Mouse (Mus musculus) neural tube, embryonic 10.5 days (tissue): Measurements from ENCODE around the gene Fkbp11.

Experiments
- DNase-seq: peaks from one replicate; pipeline ENCODE4 v3.0.0-alpha.2; 2017; ENCODE audit warnings: low spot score; ENCODE audit errors: extremely low spot score

Fkbp11 gene

DNA sequence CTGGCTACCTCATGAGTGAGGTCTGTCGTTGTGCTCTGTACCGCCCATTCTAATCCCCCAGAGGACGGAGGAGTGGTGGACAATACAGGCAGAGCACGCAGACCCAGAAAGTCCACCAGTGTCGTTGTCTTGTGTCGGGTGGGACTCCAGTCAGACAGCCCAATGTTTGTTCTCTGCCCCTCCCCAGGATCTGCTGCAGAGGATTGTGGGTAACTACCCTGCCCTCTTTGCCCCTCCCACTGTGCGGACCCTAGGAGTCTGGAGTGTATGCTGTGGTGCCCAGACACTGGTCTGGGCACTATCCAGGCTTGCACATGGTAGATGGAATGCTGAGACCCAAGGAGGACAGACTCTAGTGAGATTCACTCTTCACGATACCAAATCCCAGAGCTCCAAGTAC lies 31.8 kb downstream of the Fkbp11 start:
- no peak for DNase-seq

DNA sequence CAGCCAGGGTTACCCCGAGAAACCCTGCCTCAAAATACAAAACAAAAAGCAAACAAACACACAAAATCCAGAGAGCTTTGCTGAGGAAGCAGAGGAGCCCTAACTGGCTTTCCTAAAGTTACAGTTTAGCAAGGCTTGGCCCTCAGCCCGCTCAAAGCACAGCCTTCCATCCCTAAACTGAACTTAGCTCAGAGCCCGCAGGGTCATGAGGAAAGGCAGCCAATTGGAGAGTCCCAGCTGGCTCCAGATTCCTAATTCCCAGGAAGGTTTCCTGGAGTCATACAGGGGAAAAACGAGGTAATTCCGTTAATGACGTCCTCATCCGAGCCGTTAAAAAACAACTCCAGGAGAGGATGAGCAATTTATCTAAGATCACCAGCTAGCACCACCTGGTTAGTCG lies 32.3 kb downstream of the Fkbp11 start:
- DNase-seq: no peak

DNA sequence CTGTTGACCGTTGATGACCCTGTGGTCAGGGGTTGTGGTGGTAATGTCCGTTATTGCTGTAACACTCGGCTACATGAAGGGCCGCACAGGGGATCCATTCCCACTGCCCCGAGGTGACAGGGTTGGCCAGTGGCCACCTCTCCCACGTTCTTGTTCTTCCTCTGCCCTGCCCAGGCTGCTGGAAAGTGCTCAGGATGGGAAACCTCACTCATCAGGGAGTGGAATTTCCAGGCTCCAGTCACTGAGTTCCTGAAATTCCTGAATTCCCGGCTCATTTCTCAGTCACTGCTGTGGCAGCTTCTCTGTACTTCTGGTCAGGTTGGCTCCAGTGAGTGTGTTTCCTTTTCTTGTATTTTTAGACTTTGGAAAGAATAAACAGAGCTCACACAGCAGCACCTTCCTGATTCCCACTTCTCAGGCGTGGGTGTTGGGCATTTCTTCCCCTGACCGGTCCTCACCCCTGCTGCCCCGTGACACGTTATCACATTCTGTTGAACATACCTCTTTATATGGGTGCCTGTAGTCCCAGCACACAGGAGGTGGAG lies 35.8 kb downstream of the Fkbp11 start:
- no peak for DNase-seq

GRCm38 (mm10) chr15:98691486-98692147 lies 36.4 kb downstream of the Fkbp11 start:
- DNase-seq: peak; percentile 48

- DNase-seq: no peak
Observed at GRCm38 (mm10) chr15:98689682-98690081, 38.3 kb downstream of the Fkbp11 start.

GRCm38 (mm10) chr15:98685926-98686325 lies 42.1 kb downstream of the Fkbp11 start:
- DNase-seq: no peak

GRCm38 (mm10) chr15:98683746-98684145 lies 44.3 kb downstream of the Fkbp11 start:
- DNase-seq: no peak

DNA sequence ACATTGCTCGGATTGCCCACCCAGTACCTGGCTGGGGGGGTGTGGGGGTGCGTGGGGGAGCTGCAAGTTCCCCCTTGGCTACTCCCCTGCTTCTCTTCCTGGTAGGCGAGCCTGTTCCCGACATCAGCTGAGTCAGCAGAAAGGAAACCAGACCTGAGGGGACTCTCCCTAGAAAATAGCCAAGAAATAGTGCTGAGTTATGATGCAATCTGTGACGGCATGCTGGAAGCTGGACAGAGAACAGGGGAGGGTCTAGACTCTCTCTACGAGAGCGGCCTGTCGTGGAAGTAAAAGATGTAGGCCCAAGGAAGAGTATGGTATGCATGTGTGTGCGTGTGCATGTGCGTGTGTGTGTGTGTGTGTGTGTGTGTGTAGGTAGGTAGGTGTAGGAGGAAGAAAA lies 44.8 kb downstream of the Fkbp11 start:
- no peak for DNase-seq

DNA sequence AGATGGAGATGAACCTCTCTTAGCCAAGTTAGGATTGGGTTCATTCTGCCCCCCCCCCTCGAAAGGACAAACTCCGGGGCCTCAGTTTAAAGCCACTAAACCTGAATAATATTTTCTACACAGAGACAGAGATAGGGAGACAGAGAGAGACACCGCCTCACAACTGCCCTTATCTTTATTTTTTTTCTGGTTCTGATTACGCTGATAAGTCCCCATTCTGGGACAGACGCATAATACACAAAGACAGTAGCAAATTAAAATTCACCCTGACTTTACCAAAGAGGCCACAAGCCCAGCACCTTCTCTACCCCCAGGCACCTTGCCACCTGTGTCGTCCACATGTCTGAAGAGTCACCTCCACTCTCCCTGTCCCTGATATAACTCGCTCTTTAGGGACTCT lies 46.4 kb downstream of the Fkbp11 start:
- DNase-seq: no peak

DNA sequence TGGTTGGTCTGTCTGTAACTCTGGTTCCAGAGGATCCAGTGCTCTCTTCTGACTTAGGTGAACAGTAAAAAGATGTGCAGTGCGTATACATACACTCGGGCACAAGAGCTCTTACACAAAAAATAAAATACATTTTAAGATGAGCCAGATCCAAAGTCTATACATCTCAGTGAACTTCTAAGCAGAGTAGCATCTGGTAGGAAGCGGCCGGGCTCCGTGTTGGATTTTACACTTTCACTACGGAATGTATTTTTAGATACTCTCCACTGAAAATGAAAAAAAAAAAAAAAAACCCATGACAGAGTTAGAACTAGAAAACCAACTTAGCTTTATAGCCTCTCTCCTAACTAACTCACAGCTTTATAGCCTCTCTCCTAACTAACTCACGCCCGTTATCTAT lies 47.3 kb downstream of the Fkbp11 start:
- no peak for DNase-seq

- DNase-seq: no peak
Observed at GRCm38 (mm10) chr15:98677977-98678376, 50.0 kb downstream of the Fkbp11 start.

GRCm38 (mm10) chr15:98676940-98677728 lies 50.9 kb downstream of the Fkbp11 start, which contains the start of gene Rnd1:
Rnd1 (minus strand) TSS chr15:98677461.
- DNase-seq: peak; percentile 78

- DNase-seq: peak; percentile 34
Observed at GRCm38 (mm10) chr15:98676471-98676870, 51.5 kb downstream of the Fkbp11 start.

DNA sequence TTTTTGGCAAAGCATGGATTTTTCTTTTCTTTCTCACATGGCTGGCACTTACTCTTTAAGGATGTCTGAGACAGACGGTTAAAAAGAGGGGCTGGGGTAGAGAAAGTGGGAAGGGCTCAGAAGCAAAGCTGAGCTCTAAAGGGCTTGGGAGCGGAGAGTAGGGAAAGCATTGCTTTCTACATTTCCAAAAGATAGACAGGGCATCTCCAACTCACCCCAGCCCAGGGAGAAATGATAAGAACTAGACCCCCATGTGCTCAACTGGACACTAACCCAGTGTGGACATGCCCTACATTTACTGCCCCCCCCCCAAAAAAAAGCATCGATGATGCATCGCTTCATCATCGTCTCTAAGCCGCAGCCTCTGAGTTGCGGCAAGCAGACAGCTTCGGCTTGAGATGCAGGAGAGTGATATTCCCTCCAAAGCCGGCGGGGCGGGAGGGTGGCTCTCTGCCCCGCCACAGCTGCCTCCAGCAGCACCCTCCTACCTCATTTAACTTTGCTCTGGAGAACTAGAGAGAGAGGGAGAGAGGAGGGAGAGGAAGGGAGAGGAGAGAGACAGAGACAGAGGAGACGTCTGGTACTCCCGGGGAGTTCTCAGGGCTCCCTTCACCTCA lies 52.3 kb downstream of the Fkbp11 start:
- peak; percentile 35 for DNase-seq

DNA sequence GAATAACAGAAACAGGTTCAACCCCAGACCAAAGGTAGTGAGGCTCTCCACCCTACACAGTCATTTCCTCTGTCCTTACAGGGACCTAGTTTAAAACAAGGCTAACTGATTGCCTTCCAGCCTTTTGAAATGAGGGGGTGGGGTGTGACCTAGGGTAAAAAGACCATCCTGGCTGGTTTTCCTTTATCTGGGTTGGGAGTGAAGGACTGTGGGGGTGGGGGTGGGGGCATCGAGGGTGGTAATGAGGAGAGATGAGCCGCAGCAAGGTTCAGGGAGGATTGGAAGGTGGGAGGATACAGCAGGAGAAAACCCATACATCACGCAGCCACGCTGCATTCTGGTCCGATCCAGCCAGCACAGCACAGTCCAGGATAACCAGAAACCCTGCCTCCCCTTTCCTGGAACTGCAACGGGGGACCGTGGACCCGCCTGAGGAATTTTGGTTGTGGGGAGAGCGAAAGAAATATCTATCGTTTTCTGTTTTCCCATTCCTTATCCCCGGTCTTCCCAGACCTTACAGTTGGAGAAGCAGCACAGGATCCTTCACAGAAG lies 52.9 kb downstream of the Fkbp11 start:
- no peak for DNase-seq
